Mouse (Mus musculus) retina, adult 2 months (tissue): ENCODE results near the gene Kif16b.
A peak's percentile ranks its signal among the peaks of the same experiment; 100 is the strongest.

Experiments
- DNase-seq: peaks from one replicate; pipeline ENCODE4 v3.0.0-alpha.2; 2012; ENCODE audit warnings: low read depth, low spot score

Kif16b gene

DNA sequence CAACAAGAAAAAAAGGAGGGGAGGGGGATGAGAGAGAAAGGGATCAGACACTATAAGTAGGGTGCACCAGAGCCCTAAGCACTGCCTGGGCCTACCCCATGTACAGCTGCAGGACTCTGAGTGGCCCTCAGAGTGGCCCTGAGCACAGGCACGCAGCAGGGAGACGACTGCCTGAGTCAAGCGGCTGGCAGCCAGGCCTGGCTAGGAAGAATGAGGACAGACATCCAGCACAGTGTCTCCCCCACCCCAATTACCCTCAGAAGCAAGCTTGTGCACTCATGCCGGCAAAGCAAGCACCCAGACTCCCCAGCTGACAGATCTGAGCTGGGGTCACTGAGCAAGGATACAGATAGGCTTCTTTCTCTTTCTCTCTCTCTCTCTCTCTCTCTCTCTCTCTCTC lies 25.4 kb downstream of the Kif16b start:
- no peak for DNase-seq

DNA sequence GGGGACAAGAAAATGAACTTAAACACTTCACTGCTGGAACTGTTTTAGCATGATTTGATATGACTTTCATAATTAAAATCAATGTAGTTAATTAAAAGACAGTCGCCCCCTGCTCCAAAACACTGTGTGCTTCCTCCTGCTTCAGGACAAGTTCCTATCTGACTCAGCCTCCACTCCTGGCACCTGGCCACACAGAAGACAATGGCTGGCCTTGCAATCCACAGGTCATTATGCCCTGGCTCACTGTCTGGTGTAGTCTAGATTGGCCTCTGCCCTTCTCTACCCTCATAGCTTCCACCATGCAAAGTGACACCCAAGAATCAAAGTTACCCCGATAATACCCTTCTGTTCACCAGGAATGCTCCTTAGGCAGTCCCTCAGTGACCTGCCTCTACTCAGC lies 26.8 kb downstream of the Kif16b start:
- DNase-seq, result no peak

DNA sequence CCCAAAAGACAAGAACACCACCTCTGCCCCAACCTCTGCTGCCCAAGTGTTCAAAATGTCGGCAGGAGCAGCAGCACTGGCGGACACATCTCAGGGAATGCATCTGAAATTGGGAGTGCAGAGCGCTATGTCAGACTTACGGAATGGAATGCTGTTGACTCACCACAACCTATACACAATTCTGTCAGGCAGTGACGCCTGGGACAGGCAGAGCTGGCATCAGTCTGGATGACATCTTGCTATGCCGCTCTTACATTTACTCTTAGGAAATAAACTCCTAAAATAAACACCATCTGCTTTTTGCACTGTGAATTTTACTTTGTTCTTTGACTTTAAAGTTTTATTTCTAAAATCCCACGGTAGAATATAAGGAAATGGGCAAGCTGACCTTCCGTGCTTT lies 31.3 kb downstream of the Kif16b start:
- DNase-seq, result no peak

DNA sequence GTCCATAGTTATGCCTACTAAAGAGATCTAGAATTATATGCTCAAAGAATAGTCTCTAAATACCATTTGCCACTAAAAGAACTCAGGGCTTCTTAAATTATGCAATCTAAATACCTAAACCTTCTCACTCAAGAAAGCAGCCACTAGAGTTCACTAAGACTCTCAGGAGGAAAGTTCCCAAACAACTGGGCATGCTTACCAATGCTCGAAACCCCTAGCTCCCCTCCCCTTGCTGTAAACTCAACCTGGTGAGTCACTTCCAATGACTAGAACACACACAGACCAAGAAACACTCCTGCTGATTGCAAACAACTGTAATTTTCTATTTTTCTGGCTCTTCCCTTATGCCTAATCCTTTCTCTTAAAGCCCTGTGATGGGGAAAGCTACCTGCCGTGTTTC lies 33.9 kb downstream of the Kif16b start:
- no peak for DNase-seq

DNA sequence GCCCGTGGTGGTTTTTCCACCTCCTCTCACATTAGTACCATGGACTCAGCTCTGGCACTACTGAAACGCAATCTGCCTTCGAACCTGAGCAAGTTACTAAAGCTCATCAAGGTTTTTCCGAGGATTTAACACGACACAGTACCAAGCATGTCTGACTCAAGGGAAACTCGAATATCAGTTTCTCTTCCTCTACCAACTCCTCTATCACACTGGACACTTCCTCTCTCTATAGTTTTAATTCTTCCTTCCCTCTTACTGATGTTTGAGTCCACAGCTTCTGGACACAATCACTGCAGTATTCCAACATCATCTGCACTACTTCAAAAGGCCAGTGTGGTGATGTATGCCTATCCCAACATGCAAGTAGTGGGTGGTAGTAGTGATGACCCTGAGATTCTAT lies 40.3 kb downstream of the Kif16b start:
- DNase-seq, result no peak

DNA sequence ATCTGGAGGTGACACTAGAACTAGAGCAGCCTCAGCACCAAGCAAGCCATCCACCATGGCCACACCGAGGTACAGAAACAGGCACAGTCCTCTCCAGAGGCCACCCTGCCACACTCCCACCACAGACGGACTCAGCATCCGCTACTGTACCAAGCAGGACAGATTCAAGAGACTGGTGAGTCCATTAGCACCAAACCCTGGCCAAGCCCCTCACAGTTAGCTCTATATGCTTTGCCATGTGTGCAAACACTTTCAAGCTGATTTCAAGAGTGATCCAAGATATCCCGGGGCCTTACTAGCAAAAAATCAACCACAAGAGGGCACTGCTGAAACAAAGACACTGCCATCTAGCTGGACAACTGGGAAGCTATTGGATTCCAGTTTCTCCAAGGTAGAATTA lies 41.9 kb downstream of the Kif16b start:
- DNase-seq, result no peak

DNA sequence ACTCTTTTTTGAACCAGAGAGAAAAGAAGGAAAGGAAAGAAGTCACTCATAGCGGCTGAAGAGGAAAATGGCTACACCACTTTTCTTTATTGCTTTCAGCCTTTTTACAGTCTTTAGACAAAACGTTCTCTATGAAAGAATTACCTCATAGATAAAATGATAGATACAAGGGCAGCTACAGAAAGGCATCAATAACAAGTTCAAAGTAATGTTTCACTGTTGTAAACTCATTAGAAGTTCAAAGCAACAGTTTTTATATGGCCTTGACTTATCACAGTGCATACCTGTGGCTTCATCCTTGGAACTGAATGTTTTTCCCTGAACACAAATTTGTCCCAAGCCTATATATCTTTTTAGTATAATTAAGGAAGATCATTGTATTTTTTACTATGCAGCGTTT lies 62.6 kb downstream of the Kif16b start:
- DNase-seq, result no peak

DNA sequence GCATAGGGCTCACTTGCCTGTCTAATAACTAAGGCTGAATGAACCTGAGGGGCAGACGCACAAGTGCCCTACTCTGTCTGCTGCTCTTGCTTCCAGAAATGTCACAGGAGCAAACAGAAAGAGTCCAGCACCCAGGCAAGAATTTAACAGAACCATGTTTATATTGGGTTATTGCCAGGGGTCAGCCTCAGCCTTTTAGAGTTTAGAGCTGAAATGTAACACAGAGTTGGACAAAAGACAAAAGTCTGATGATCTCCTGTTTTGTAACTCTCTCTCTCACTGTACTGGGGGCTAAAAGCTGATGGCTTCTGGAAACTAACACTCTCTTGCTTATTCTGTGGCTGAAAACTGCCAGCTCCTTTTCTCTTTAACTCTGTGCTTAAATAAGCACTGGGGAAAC lies 63.2 kb downstream of the Kif16b start:
- no peak for DNase-seq

DNA sequence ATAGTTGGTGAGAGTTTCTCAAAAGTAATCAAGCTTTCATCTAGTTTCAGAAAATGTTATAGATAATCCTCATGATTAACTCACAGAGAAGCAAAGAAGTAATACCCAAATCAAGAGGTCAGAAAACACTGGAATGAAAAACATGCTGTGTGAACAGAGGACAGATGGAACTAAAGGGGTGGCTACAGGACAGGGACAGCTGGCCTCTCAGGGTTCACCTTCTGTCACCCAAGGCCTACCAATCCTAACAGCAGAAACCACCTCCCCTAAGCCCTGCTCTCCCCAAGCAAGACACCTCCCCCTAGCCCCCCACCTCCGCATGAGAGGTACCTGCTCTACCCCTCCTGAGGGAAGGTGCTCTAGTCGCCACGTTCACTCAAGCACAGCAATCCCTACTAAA lies 66.6 kb downstream of the Kif16b start:
- no peak for DNase-seq

DNA sequence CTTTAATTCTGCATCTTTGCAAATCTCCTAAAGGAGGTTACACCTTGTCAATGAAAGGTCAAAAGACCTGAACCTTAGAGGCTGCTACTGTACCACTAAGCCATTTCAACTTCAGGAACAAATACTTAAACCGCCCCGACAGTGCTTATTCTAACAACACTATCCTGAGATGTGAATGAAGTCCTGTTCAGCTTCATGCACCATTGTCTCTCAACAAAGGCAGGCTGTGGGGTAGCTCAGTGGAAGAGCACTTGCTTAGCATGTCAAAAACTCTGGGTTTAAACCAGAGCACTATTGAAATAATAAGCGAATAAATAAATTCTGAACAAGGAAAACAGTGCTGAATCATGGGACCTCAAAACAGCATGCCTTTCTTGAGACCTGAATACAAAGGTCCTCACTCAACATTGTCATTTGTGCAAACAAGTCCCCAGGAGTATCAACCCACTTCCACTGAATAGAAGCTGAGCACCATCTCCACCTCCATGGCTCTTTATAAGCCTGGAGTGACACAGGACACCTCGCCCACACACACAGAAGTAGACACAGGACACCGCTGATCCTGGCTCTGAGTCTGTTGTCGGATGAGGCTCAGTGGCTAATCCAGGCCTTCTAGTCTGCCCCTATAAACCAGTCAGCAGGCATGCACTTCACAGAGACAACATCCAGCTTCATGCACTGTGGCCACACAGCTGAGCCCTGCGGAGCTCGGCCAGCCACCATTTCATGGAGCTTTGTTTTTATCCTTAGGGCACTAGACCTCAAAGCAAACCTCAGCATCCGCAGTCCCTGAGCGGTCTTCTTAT lies 68.5 kb downstream of the Kif16b start:
- no peak for DNase-seq

DNA sequence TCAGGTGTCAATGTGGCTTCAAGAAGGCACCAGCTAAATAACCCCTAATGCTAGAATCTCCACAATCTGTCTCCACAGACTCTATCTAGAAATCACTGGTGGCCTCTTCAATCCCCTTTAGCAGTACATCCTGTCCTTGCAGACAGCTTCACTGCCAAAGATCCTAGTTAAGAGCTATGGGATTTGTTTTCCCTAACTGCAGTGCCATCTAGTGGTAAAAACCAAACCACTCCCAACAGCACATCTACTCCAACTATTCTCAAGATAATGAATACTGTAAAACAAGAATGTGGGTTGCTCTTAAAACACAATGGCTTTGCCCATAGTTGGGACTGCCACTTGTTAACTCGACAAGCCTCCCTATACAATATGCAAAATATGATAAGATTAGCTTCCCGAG lies 88.3 kb downstream of the Kif16b start:
- DNase-seq, result peak; percentile 56

DNA sequence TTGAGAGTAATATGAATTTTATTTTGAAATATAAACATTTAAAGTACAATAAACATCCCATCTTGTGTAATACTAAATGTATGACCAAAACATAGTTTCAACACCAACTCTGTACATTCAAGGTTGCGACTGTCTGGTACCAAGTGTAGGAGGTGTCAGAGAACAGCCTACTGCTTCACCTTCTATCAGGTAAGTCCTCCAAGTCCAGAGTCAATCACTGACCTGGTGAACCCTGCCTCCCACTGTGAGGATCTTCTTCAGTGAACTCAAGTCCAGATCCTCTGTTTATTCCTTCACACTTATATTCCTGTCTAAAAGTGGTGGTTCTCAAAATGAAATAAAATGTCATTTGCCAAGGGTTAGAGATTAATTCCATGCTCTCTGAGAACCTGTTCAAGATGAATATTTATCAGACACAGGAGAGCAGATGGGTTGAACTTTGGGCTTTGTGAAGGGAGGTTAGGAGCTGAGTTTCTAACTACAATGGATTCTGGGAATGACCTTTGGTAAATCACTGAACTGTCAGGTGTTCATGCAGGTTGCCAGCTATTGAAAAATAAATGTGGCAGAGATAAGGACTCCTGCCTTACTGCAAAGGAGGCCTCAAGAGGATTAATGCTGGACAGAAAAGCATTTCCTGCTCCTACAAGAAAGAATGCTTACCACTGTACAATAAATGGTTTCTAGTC lies 97.4 kb downstream of the Kif16b start:
- no peak for DNase-seq

DNA sequence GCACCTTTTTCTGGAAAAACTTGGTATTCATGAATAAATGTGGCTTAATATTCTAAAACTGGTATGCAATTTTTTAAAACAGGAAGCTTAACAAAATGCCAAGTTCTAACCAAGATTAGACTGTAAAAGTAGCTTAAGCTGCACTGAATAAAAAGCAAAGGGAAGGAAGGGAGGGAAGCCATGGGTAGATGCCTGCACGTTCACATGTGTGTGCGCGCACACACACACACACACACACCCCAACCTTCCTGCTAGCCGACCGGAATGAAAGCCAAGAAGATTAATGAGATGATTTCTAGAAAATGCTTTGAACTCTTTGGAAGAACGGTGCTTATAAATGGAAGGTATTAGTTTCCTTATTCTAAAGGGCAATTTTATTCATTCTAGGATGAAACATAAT lies 104.0 kb downstream of the Kif16b start:
- DNase-seq, result no peak

DNA sequence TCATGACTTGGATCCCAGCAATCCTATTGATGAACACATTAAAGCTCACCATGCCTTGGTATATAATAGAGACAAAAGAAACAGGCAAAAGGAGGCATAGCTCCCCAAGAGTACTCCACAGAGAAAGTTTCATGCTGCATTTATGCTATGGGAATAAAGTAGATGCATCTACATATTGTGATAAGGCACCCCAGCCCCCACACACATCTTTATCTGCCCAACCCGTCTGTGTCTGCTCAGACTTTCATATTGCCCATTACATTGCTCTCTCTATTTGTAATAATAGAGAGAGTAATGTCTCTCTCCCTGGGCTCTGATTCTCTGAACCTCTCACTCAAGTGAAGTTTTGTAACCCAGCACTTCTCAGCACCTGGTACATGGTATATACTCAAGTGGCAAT lies 126.0 kb downstream of the Kif16b start:
- no peak for DNase-seq

DNA sequence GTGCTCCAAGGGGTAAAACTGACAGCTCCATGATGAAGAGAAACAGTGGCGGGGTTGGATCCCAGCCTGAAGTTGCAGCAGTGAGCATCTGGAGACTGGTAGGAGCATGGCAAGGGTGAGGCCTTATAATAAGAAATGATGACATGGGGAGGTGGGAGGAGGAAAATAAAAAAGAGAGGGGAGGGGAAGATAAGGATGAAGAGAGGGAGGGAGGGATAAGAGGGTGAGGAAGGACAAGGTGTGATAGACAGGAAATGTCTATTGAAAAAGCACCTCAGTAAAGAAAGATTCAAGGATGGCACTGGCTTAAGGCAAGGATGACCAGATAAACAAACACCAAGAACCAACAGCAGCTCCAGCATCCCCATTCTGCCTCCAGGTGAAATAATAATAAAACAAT lies 126.6 kb downstream of the Kif16b start:
- no peak for DNase-seq

DNA sequence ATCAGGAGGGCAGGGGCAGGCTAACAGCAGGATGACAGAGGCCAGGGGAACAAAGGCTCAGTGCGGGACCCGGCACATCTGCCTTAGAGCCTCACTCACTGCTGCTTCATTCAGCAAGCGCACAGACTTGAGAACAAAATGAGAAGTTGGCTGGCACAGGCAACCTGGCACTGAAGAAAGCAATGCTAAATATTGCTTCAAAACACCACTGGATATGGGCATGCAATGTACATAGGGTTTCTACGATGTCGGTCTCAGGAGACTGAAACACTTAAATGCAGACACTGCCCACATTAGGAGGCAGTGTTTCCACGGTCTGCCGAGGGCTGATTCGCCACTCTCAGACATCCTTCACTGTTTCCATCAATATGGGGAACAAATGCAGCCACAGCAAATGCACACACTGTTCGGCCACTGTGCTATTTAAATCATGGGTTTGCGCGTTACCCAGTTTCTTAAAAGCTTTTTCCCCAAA lies 131.6 kb downstream of the Kif16b start:
- DNase-seq, result no peak

DNA sequence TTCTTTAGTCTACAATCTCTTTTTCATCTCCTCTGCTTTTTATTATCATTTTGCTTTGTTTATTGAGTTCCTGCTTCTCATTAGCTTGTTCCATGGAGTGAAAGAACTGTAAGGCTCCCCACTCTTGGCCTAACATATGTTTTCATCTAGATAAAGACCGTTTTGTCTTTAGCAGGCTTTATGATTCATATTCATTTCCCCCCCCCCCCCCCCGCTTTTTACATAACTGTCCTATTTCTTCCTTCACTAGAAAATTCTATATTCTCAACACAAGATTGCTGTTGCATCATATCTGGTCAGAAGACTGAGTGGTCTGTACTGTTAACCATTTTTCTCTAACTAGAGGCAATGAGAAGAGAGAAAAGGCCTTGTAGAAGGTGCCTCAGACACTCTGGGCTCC lies 137.1 kb downstream of the Kif16b start:
- no peak for DNase-seq

DNA sequence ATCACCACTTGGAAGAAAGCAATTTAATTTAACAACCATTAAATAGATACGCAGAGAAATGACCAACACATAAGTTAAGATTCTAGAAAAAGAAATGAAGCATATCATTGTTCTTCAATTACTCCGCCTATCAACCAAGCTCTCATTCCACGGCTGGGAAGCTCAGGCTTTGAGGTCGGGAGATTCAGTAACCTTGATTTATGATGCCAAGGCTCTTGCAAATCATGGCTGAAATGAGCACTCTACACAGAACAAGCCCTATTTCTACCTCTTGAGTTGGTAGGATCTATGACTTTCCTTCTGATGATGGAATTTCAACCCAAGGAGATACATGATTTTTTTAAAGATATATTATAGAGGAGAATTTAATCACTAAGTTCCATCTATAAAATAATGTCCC lies 140.5 kb downstream of the Kif16b start:
- no peak for DNase-seq

DNA sequence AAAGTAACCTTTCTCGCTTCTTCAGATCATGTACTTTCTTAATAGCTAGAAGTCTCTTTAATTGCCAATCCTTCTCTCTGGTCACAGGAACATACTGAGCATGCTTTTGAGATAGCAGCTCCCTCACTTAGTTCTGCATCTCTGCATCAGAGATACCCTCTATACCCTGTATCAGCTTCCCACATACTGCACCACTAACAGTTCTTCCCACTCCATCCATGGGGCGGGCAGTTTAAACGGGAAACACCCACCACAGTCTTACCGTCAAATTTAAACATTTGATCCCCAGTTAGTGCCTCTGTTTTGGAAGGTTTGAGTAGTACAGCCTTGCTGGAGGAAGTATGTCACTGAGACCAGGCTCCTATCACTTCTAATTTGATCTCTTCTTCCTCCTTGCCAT lies 142.1 kb downstream of the Kif16b start:
- no peak for DNase-seq

DNA sequence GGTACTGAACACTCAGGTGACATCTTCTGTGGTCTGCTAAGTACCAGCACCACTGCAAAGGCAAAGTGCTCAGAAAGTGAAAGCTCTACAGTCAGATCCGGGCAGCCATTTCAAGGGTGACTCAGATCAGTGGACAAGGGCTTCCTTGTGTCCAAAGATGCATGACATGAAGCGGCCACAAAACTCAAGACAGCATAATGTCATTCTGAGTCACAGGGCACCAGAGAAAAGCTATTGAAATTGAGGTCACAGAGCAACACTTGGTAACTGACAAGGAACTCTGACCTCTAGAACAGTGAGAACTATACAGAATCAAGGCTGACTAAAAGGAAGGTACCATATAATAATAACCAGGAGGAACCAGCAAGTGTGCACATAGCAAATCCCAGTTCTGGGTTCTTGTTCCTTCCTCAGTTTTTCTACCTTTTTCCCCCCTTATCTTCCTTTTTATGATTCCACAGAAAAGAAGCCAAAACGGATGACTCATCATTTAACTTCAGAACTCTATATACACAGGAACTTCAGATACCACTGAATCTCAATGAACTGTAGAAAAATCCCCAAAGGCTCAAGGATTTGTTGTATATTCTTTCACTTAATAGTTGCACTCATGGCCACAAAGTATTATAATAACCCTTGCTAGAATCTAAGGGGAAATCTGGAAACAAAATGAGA lies 143.1 kb downstream of the Kif16b start:
- DNase-seq, result no peak

DNA sequence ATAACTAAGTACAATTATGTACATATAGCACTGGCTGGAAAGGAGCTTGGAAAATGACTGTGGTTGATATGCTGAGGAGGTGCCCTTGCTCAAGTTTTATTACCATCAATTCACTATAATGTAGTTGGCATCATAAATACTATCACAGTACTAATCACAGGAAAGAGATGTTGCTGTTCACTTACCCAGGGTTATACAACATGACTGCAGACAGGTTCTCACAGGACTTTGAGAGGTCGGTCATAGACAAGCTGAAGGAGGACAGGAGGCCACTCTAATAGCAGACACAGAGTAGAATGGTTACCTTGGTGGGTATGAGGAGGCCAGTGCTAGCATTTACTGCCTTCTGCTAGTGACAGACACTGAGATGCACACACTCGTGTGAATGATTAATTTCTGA lies 162.0 kb downstream of the Kif16b start:
- DNase-seq, result no peak

DNA sequence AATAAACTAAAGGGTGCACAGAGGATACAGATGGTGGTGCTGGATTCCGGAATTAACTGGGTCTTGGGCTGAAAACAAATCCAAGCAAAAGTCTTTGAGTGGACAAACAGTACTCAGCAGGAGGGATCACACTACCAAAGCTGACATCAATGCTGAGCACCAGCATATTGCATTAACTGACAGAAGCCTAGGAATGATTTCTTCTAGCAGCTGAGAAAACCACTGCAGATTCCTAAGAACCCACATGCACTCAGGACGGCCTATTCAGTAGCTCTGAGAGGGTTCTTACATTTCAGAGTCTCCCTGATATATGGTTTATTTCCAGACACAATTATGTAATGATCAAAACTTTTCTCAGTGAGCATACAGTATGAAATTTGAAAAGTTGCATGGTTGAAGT lies 162.8 kb downstream of the Kif16b start:
- no peak for DNase-seq

DNA sequence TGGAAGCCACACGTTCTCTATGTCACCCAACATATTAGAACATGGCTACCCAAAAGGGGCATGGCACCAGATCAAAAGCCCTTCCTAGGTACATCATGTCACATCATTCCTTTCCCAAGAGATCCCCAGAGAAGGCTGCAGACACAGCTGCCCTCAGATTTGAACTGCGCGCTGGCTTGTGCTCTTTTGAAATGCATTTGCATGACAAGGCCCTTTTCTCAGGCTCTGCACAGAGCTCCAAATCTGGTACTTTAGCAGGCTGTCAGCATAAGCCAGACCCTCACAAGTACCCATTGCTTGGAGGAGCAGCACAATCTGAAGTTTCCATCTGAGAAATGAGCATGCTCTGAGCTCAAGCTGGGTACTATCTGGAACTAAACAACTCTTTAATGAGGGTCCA lies 165.6 kb downstream of the Kif16b start:
- no peak for DNase-seq
